Mouse (Mus musculus) heart, embryonic 12.5 days (tissue): ENCODE data around the gene Gm21828. TPM values are rescaled to one million over a fixed set of nuclear protein-coding genes. Genes with fewer than 3 reads are reported as not detected.
"Not testable (repeated sequence)": the region's sequence is repeated elsewhere in the genome, so short reads cannot be mapped to it uniquely, and the experiment has no call there.

Experiments
- ATAC-seq: fragments of 200-750 bp; cut with Nextera tagmentation; 2 replicates; pipeline ENCODE4 v1.8.0; 2017; ENCODE audit warnings: moderate TSS enrichment, moderate library complexity; ENCODE audit not compliant: insufficient number of reproducible peaks, low FRiP score
- H3K27ac ChIP-seq: fragments of 300-500 bp; sonication (generic); 2 replicates; pipeline ENCODE4 v1.5.1; 2016; ENCODE audit warnings: mild to moderate bottlenecking, moderate library complexity; ENCODE audit not compliant: poor library complexity, severe bottlenecking
- H3K27me3 ChIP-seq: fragments of 300-500 bp; sonication (generic); replicated peaks from 2 replicates; pipeline ENCODE4 v1.6.1; 2016; ENCODE audit warnings: mild to moderate bottlenecking, moderate library complexity
- H3K36me3 ChIP-seq: fragments of 300-500 bp; sonication (generic); 2 replicates; pipeline ENCODE4 v1.6.1; 2016; ENCODE audit warnings: mild to moderate bottlenecking, moderate library complexity
- H3K4me1 ChIP-seq: fragments of 300-500 bp; sonication (generic); replicated peaks from 2 replicates; pipeline ENCODE4 v1.6.1; 2016; ENCODE audit warnings: mild to moderate bottlenecking
- H3K4me2 ChIP-seq: fragments of 300-500 bp; sonication (generic); 2 replicates; pipeline ENCODE4 v1.6.1; 2016; ENCODE audit warnings: mild to moderate bottlenecking, moderate library complexity
- H3K4me3 ChIP-seq: fragments of 300-500 bp; sonication (generic); 2 replicates; pipeline ENCODE4 v1.5.1; 2016; ENCODE audit warnings: mild to moderate bottlenecking
- H3K9ac ChIP-seq: fragments of 300-500 bp; sonication (generic); 2 replicates; pipeline ENCODE4 v1.6.1; 2016; ENCODE audit warnings: mild to moderate bottlenecking, moderate library complexity
- H3K9me3 ChIP-seq: fragments of 300-500 bp; sonication (generic); replicated peaks from 2 replicates; pipeline ENCODE4 v1.6.1; 2016; ENCODE audit warnings: mild to moderate bottlenecking, moderate library complexity
- WGBS: fragments of 180-500 bp; shearing (Covaris S2); methylation state at CpG from one replicate; pipeline ENCODE4 v1.1.7; 2016; 5-methylcytosine and 5-hydroxymethylcytosine counted together
- polyA plus RNA-seq: library from polyadenylated mRNA; unstranded; fragments of >200 nt; fragmentation: Nextera tagmentation; extraction: Ambion mirVana; gene quantifications from 2 replicates; pipeline ENCODE4 v1.2.1, GENCODE M21; 2016

Gene Gm21828
- not detected in 2 replicates for polyA plus RNA-seq

GRCm38 (mm10) chrY:13223828-13224227 is at the start of gene Gm21828:
TSS of gene Gm21828 (minus strand) at chrY:13223928.
- not testable (repeated sequence) for H3K4me3 ChIP-seq, ATAC-seq, H3K4me2 ChIP-seq, H3K36me3 ChIP-seq, H3K27me3 ChIP-seq, H3K9ac ChIP-seq, H3K4me1 ChIP-seq, H3K9me3 ChIP-seq, H3K27ac ChIP-seq
- no CpG with 5 or more reads among the region's 3 CpGs for WGBS

GRCm38 (mm10) chrY:13252091-13252490 is 28.4 kb upstream of the Gm21828 start, which contains the start of the genes Gm21440 and Gm21454:
TSS of gene Gm21440 (plus strand) at chrY:13252391.
TSS of gene Gm21454 (plus strand) at chrY:13252442.
- not testable (repeated sequence) for H3K4me1 ChIP-seq, H3K4me3 ChIP-seq, H3K9me3 ChIP-seq, H3K36me3 ChIP-seq, ATAC-seq, H3K4me2 ChIP-seq, H3K27me3 ChIP-seq, H3K27ac ChIP-seq, H3K9ac ChIP-seq

Other genes with a start within 250 kb of the Gm21828 start
- gene Gm20807, start 181.0 kb downstream of the Gm21828 start, polyA plus RNA-seq = not detected in 2 replicates
- not detected in 2 replicates for gene Gm21891, start 90.4 kb downstream of the Gm21828 start, polyA plus RNA-seq
- not detected in 2 replicates for gene Gm21425, start 62.0 kb downstream of the Gm21828 start, polyA plus RNA-seq
- gene Gm21440, start 28.5 kb upstream of the Gm21828 start, polyA plus RNA-seq = not detected in 2 replicates
- gene Gm21454, start 28.5 kb upstream of the Gm21828 start, polyA plus RNA-seq = not detected in 2 replicates
- gene Gm21725, start 125.1 kb upstream of the Gm21828 start, polyA plus RNA-seq = not detected in 2 replicates
- gene Gm21866, start 241.7 kb upstream of the Gm21828 start, polyA plus RNA-seq = not detected in 2 replicates